Comparison of ENCODE assay signal across 10 mouse cellular contexts in genomic region chr1:92849491-92849890, GRCm38 (mm10). TPM values are rescaled to one million over a fixed set of nuclear protein-coding genes. Genes with fewer than 3 reads are reported as not detected.
DNase-seq lines count a peak whose midpoint lies in the region; ATAC-seq and TF ChIP-seq lines count a peak whose summit lies in the region.
"Had no signal": no experiment of that assay in that cellular context is flagged by ENCODE, and none has a peak within 500 bp of the region (broad histone marks: within the 10 kb centered on the region; RNA-seq: fewer than 3 reads in every experiment).

No protein-coding gene starts in this region.

- peak; percentile 35; the same call in 1 of the 2 replicates for TF ChIP-seq CTCF in embryonic fibroblast, embryonic 13.5 days (IDR thresholded peaks at IDR 0.05; ENCODE audit: borderline replicate concordance, insufficient read depth, low read length)

- H3K4me1 ChIP-seq in embryonic fibroblast, embryonic 13.5 days (ENCODE audit: control insufficient read depth, insufficient read depth, low read length) = no peaks in the 10 kb centered on the region
- peaks cover 4% of the 10 kb centered on the region; the same call in 1 of the 2 replicates for H3K4me1 ChIP-seq in stomach, embryonic 16.5 days (ENCODE audit: control insufficient read depth, insufficient read depth, low read length)

- TF ChIP-seq POLR2A in embryonic fibroblast, embryonic 13.5 days (IDR thresholded peaks at IDR 0.05; ENCODE audit: low read depth, low read length) = no peak

- H3K4me2 ChIP-seq in stomach, embryonic 16.5 days (ENCODE audit: low read depth, low read length) = peak overlapping the region; percentile 36; the same call in 1 of the 2 replicates

- no peaks in the 10 kb centered on the region for H3K36me3 ChIP-seq in stomach, embryonic 16.5 days (ENCODE audit: control insufficient read depth, insufficient read depth, low read length)
- H3K36me3 ChIP-seq: lung, embryonic 15.5 days had no signal

- no peak overlapping the region for H3K4me3 ChIP-seq in embryonic fibroblast, embryonic 13.5 days (ENCODE audit: insufficient read depth, low read length)
- H3K4me3 ChIP-seq in stomach, embryonic 16.5 days (replicated peaks; ENCODE audit: low read length) = no peak overlapping the region
- H3K4me3 ChIP-seq: lung, embryonic 15.5 days had no signal

- H3K27me3 ChIP-seq in stomach, embryonic 16.5 days (ENCODE audit: control insufficient read depth, insufficient read depth, low read length) = no peaks in the 10 kb centered on the region

- no peak overlapping the region for H3K27ac ChIP-seq in embryonic fibroblast, embryonic 13.5 days (ENCODE audit: insufficient read depth, low read length)
- no peak overlapping the region for H3K27ac ChIP-seq in stomach, embryonic 16.5 days (ENCODE audit: low read length)
- H3K27ac ChIP-seq: lung, embryonic 15.5 days had no signal

- 0 out of 2 replicates have a peak overlapping the region, but pooled peaks have one; percentile 2 for H3K9ac ChIP-seq in stomach, embryonic 16.5 days (ENCODE audit: low read length)
- H3K9ac ChIP-seq: lung, embryonic 15.5 days had no signal

- no peaks in the 10 kb centered on the region for H3K9me3 ChIP-seq in stomach, embryonic 16.5 days (replicated peaks; ENCODE audit: control insufficient read depth, low read length)
- H3K9me3 ChIP-seq: lung, embryonic 15.5 days had no signal

- peak; percentile 51; the same call in 1 of the 2 replicates for ATAC-seq in megakaryocyte, adult 5-6 weeks (ENCODE audit: poor library complexity, severe bottlenecking)
- ATAC-seq in stomach, embryonic 16.5 days (ENCODE audit: insufficient read depth, low FRiP score) = no peak

- 67% methylated on average over 2 of the region's 2 CpGs for WGBS in stomach, embryonic 16.5 days

- peak; percentile 63 to 65 for DNase-seq in right cerebral cortex, postnatal 10 days (ENCODE audit: low spot score in 2 of 2)
- no peak for DNase-seq in right cerebral cortex, postnatal 36 days (ENCODE audit: low spot score in 2 of 2)
- no peak for DNase-seq in layer of hippocampus, postnatal 25 days (ENCODE audit: extremely low spot score in 1 of 2, low spot score in 1 of 2)
- no peak for DNase-seq in right cerebral cortex, postnatal 4 days
- DNase-seq in adrenal gland, postnatal 10 days = no peak
- DNase-seq: kidney, adult 18-20 months had no signal

RNA-seq across cellular contexts. Expression of gene Gpc1, which starts 18.0 kb away (rescaled TPM):
- polyA plus RNA-seq in embryonic fibroblast, embryonic 13.5 days (2011; ENCODE audit: insufficient read length, low read depth, missing spikeins) = 105 and 112 TPM in 2 replicates
- total RNA-seq in megakaryocyte, adult 5-6 weeks (2015) = 13.7 and 17.2 TPM in 2 replicates
- total RNA-seq in megakaryocyte, adult 5-6 weeks (2017) = 19.9 and 20.4 TPM in 2 replicates
- 36.2 and 39.3 TPM in 2 replicates for polyA plus RNA-seq in stomach, embryonic 16.5 days (2015; fragmentation: Nextera tagmentation; extraction: Ambion mirVana)
- 100 to 1,000 TPM; 144 to 149 TPM for total RNA-seq in layer of hippocampus, postnatal 25 days (2021)
- total RNA-seq in adrenal gland, postnatal 10 days (2021) = 10 to 100 TPM; 39.7 to 51.8 TPM

RNA-seq across cellular contexts. Expression of gene Ankmy1, which starts 53.2 kb away (rescaled TPM):
- polyA plus RNA-seq in embryonic fibroblast, embryonic 13.5 days (2011; ENCODE audit: insufficient read length, low read depth, missing spikeins) = 0.25 and 0.45 TPM in 2 replicates
- total RNA-seq in megakaryocyte, adult 5-6 weeks (2015) = 0.20 TPM in 1 of 2 replicates, not detected in the other
- total RNA-seq in megakaryocyte, adult 5-6 weeks (2017) = not detected in 2 replicates
- 0.23 and 0.42 TPM in 2 replicates for polyA plus RNA-seq in stomach, embryonic 16.5 days (2015; fragmentation: Nextera tagmentation; extraction: Ambion mirVana)
- total RNA-seq in layer of hippocampus, postnatal 25 days (2021) = under 1 TPM in 1 of 2 experiments, not detected in 1; 0.16 TPM
- total RNA-seq in adrenal gland, postnatal 10 days (2021) = under 1 TPM; 0.75 to 0.82 TPM

RNA-seq across cellular contexts. Expression of gene Dusp28, which starts 57.3 kb away (rescaled TPM):
- 3.0 and 3.3 TPM in 2 replicates for polyA plus RNA-seq in embryonic fibroblast, embryonic 13.5 days (2011; ENCODE audit: insufficient read length, low read depth, missing spikeins)
- 8.2 and 8.9 TPM in 2 replicates for total RNA-seq in megakaryocyte, adult 5-6 weeks (2015)
- total RNA-seq in megakaryocyte, adult 5-6 weeks (2017) = 2.0 and 2.4 TPM in 2 replicates
- polyA plus RNA-seq in stomach, embryonic 16.5 days (2015; fragmentation: Nextera tagmentation; extraction: Ambion mirVana) = 11.4 and 11.9 TPM in 2 replicates
- 10 to 100 TPM; 12.8 to 13.0 TPM for total RNA-seq in layer of hippocampus, postnatal 25 days (2021)
- 10 to 100 TPM; 13.5 to 17.0 TPM for total RNA-seq in adrenal gland, postnatal 10 days (2021)

Comparison
In these comparisons a context has a peak if more than half of its experiments do, and no peak if none do; other contexts are left out.
1. DNase-seq: peak in right cerebral cortex, postnatal 10 days (2 of 2); none in right cerebral cortex, postnatal 36 days (0 of 2), layer of hippocampus, postnatal 25 days (0 of 2), right cerebral cortex, postnatal 4 days (single experiment) and adrenal gland, postnatal 10 days (single experiment).